Mouse (Mus musculus): ENCODE data around the gene Ccdc24.

Gene Ccdc24

GRCm38 (mm10) chr4:117872471-117872886, at the start of gene Ccdc24:
Ccdc24 (minus strand) TSS chr4:117872557.
- no peak for DNase-seq

- no peak for DNase-seq
Measured at GRCm38 (mm10) chr4:117921358-117921757, 49.0 kb upstream of the Ccdc24 start.

- no peak for DNase-seq
Measured at GRCm38 (mm10) chr4:117918762-117919161, 46.4 kb upstream of the Ccdc24 start.

- no peak for DNase-seq
Measured at GRCm38 (mm10) chr4:117918261-117918660, 45.9 kb upstream of the Ccdc24 start.

GRCm38 (mm10) chr4:117917847-117918246, 45.5 kb upstream of the Ccdc24 start:
- DNase-seq: no peak

GRCm38 (mm10) chr4:117917402-117917801, 45.0 kb upstream of the Ccdc24 start:
- no peak for DNase-seq

- no peak for DNase-seq
Measured at GRCm38 (mm10) chr4:117916386-117916785, 44.0 kb upstream of the Ccdc24 start.

- DNase-seq: no peak
Measured at GRCm38 (mm10) chr4:117915489-117916105, 43.2 kb upstream of the Ccdc24 start.

- DNase-seq: peak; percentile 89
Measured at GRCm38 (mm10) chr4:117914591-117915442, 42.5 kb upstream of the Ccdc24 start, which contains the start of gene Ipo13. Ipo13 (minus strand) TSS chr4:117914999.

- peak; percentile 66 for DNase-seq
Measured at GRCm38 (mm10) chr4:117914031-117914430, 41.7 kb upstream of the Ccdc24 start.

- peak; percentile 83 for DNase-seq
Measured at GRCm38 (mm10) chr4:117913421-117913820, 41.1 kb upstream of the Ccdc24 start.

GRCm38 (mm10) chr4:117912685-117913273, 40.4 kb upstream of the Ccdc24 start:
- DNase-seq: no peak

GRCm38 (mm10) chr4:117912131-117912561, 39.8 kb upstream of the Ccdc24 start:
- DNase-seq: peak; percentile 62

- no peak for DNase-seq
Measured at GRCm38 (mm10) chr4:117908834-117909453, 36.6 kb upstream of the Ccdc24 start.

GRCm38 (mm10) chr4:117906196-117906595, 33.8 kb upstream of the Ccdc24 start:
- no peak for DNase-seq

- no peak for DNase-seq
Measured at GRCm38 (mm10) chr4:117904761-117905160, 32.4 kb upstream of the Ccdc24 start.

GRCm38 (mm10) chr4:117904094-117904493, 31.7 kb upstream of the Ccdc24 start:
- DNase-seq: no peak

GRCm38 (mm10) chr4:117898111-117898510, 25.8 kb upstream of the Ccdc24 start:
- DNase-seq: no peak

- peak; percentile 68 for DNase-seq
Measured at GRCm38 (mm10) chr4:117896031-117896430, 23.7 kb upstream of the Ccdc24 start.

GRCm38 (mm10) chr4:117895339-117895738, 23.0 kb upstream of the Ccdc24 start:
- DNase-seq: no peak

- DNase-seq: no peak
Measured at GRCm38 (mm10) chr4:117894601-117895000, 22.2 kb upstream of the Ccdc24 start.

- DNase-seq: no peak
Measured at GRCm38 (mm10) chr4:117893376-117893775, 21.0 kb upstream of the Ccdc24 start.

- DNase-seq: peak; percentile 82
Measured at GRCm38 (mm10) chr4:117891738-117892161, 19.4 kb upstream of the Ccdc24 start, which contains the start of gene Dph2. Dph2 (minus strand) TSS chr4:117892032.

Data from cerebellum, adult 11 months (tissue).